In genomic region chr8:13688461-13688860, GRCm38 (mm10) we compare ENCODE assay signal across 9 mouse cellular contexts. TPM values are rescaled to one million over a fixed set of nuclear protein-coding genes. Genes with fewer than 3 reads are reported as not detected.
DNase-seq lines count a peak whose midpoint lies in the region; ATAC-seq lines count a peak whose summit lies in the region.
"Had no signal": no experiment of that assay in that cellular context is flagged by ENCODE, and none has a peak within 500 bp of the region (broad histone marks: within the 10 kb centered on the region; RNA-seq: fewer than 3 reads in every experiment).

No protein-coding gene starts in this region.

- no peak overlapping the region for H3K4me2 ChIP-seq in kidney, embryonic 15.5 days
- H3K4me2 ChIP-seq in heart, embryonic 13.5 days, result no peak overlapping the region
- H3K4me2 ChIP-seq: hindbrain, embryonic 12.5 days had no signal

- H3K27me3 ChIP-seq in kidney, embryonic 15.5 days, result 0 out of 2 replicates have a peak, but pooled peaks cover 4% of the 10 kb centered on the region
- H3K27me3 ChIP-seq in heart, embryonic 13.5 days (replicated peaks), result no peaks in the 10 kb centered on the region; the same call in none of the 2 replicates
- H3K27me3 ChIP-seq: hindbrain, embryonic 12.5 days had no signal

- H3K36me3 ChIP-seq in kidney, embryonic 15.5 days, result no peaks in the 10 kb centered on the region
- H3K36me3 ChIP-seq in heart, embryonic 13.5 days, result no peaks in the 10 kb centered on the region
- H3K36me3 ChIP-seq: hindbrain, embryonic 12.5 days had no signal

- H3K9me3 ChIP-seq in kidney, embryonic 15.5 days (replicated peaks), result no peaks in the 10 kb centered on the region
- no peaks in the 10 kb centered on the region for H3K9me3 ChIP-seq in heart, embryonic 13.5 days
- H3K9me3 ChIP-seq: hindbrain, embryonic 12.5 days had no signal

- H3K9ac ChIP-seq in kidney, embryonic 15.5 days, result no peak overlapping the region
- no peak overlapping the region for H3K9ac ChIP-seq in heart, embryonic 13.5 days
- H3K9ac ChIP-seq: hindbrain, embryonic 12.5 days had no signal

- WGBS in kidney, embryonic 15.5 days, result 50% methylated on average over 6 of the region's 6 CpGs
- WGBS in heart, embryonic 13.5 days, result 46% methylated on average over 6 of the region's 6 CpGs

- no peak for ATAC-seq in kidney, embryonic 15.5 days (replicated peaks; ENCODE audit: low FRiP score)
- no peak for ATAC-seq in heart, embryonic 13.5 days (ENCODE audit: extremely low read depth, insufficient number of reproducible peaks, low FRiP score, low TSS enrichment)

- DNase-seq in kidney, postnatal 25 days, result peak; percentile 54 to 68
- peak; percentile 45 for DNase-seq in adrenal gland, postnatal 25 days
- DNase-seq in lung, postnatal 14 days, result peak; percentile 63
- DNase-seq in spleen, adult 18-20 months, result no peak
- no peak for DNase-seq in layer of hippocampus, adult 18-20 months (ENCODE audit: low spot score in 2 of 2)
- DNase-seq: cerebellum, adult 2 months had no signal

- H3K4me1 ChIP-seq in kidney, embryonic 15.5 days, result peaks cover 21% of the 10 kb centered on the region
- peaks cover 8% of the 10 kb centered on the region for H3K4me1 ChIP-seq in heart, embryonic 13.5 days

- H3K27ac ChIP-seq in kidney, embryonic 15.5 days, result no peak overlapping the region
- peak overlapping the region; percentile 29; the same call in 1 of the 2 replicates for H3K27ac ChIP-seq in heart, embryonic 13.5 days (replicated peaks)
- H3K27ac ChIP-seq: hindbrain, embryonic 12.5 days had no signal

- H3K4me3 ChIP-seq in kidney, embryonic 15.5 days (replicated peaks), result no peak overlapping the region
- H3K4me3 ChIP-seq in heart, embryonic 13.5 days, result no peak overlapping the region
- H3K4me3 ChIP-seq: hindbrain, embryonic 12.5 days had no signal

RNA-seq across cellular contexts. Expression of gene Rasa3, which starts 11.1 kb away (rescaled TPM):
- polyA plus RNA-seq in kidney, embryonic 15.5 days (2015; fragmentation: Nextera tagmentation; extraction: Ambion mirVana), result 23.2 and 23.5 TPM in 2 replicates
- total RNA-seq in adrenal gland, postnatal 25 days (2021), result 39.2 and 63.9 TPM in 2 replicates
- 23.4 and 24.4 TPM in 2 replicates for polyA plus RNA-seq in heart, embryonic 13.5 days (2015; fragmentation: Nextera tagmentation; extraction: Ambion mirVana)
- 10 to 100 TPM; 65.7 to 67.1 TPM for total RNA-seq in layer of hippocampus, adult 18-20 months (2021)

RNA-seq across cellular contexts. Expression of gene Cfap97d2, which starts 17.2 kb away (rescaled TPM):
- polyA plus RNA-seq in kidney, embryonic 15.5 days (2015; fragmentation: Nextera tagmentation; extraction: Ambion mirVana), result 0.05 TPM in 1 of 2 replicates, not detected in the other
- not detected in 2 replicates for total RNA-seq in adrenal gland, postnatal 25 days (2021)
- polyA plus RNA-seq in heart, embryonic 13.5 days (2015; fragmentation: Nextera tagmentation; extraction: Ambion mirVana), result not detected in 2 replicates
- total RNA-seq in layer of hippocampus, adult 18-20 months (2021), result 1 to 10 TPM; 1.9 to 3.4 TPM

Comparison
In these comparisons a context has a peak if more than half of its experiments do, and no peak if none do; other contexts are left out.
1. DNase-seq: peak in kidney, postnatal 25 days (2 of 2), adrenal gland, postnatal 25 days (single experiment) and lung, postnatal 14 days (single experiment); none in spleen, adult 18-20 months (0 of 2) and layer of hippocampus, adult 18-20 months (0 of 2).